Mouse (Mus musculus) liver, postnatal 0 days (tissue): ENCODE measurements around the gene Ciz1.

Source experiments
- CTCF ChIP-seq: sonication (generic); IDR thresholded peaks from 2 replicates; pipeline ENCODE4 v1.5.1; 2016; ENCODE audit warnings: antibody characterized with exemption, low read depth
- EP300 ChIP-seq: IDR thresholded peaks from 2 replicates; pipeline ENCODE4 v1.6.1; 2016; ENCODE audit warnings: antibody characterized with exemption, low read depth, mild to moderate bottlenecking

DNA sequence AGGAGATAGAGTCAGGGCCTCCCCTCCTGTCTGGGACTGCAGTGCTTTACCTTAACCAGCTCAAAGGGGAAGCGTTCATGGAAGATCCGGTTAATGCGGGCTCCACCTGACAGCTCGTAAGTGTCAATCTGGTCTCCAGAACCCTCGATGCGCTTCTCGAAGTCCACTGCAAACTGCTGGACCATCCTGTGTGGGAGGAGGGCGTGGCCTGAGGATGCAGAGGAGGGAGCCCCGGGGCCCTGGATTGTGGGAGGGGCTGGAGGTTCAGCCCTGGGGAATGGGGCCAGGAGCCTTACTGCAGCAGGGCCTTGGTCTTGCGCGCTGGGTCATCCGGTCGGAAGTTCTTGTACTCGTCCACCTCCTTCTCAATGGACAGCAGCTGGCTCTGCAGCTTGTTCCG lies 16.2 kb upstream of the Ciz1 start:
- TF ChIP-seq CTCF (no peak), EP300 (no peak)
